Mouse (Mus musculus) hematopoietic stem cell, adult 5-6 weeks (primary cell): Measurements from ENCODE around the gene Ect2. TPM values are rescaled to one million over a fixed set of nuclear protein-coding genes. Genes with fewer than 3 reads are reported as not detected.

Source experiments
- ATAC-seq, 2 experiments: fragments of 125-278 bp in 1 of 2; replicated peaks in 1 of 2; 2 replicates each; pipeline ENCODE4 v1.8.0; 2016 to 2017; ENCODE audit warnings: inconsistent platforms in 2 of 2, mild to moderate bottlenecking in 2 of 2, moderate number of reproducible peaks in 2 of 2, low read depth in 1 of 2, moderate TSS enrichment in 1 of 2; ENCODE audit not compliant: low FRiP score in 2 of 2, poor library complexity in 2 of 2, severe bottlenecking in 2 of 2, insufficient read depth in 1 of 2, low TSS enrichment in 1 of 2
- total RNA-seq: library from RNA; stranded (forward); fragments of 172-1452, 232-1000 nt; gene quantifications from 2 replicates; pipeline ENCODE4 v1.2.3, GENCODE M21; 2017

Gene Ect2
- total RNA-seq, 1 experiment from 2014 or later = 66.1 TPM

DNA sequence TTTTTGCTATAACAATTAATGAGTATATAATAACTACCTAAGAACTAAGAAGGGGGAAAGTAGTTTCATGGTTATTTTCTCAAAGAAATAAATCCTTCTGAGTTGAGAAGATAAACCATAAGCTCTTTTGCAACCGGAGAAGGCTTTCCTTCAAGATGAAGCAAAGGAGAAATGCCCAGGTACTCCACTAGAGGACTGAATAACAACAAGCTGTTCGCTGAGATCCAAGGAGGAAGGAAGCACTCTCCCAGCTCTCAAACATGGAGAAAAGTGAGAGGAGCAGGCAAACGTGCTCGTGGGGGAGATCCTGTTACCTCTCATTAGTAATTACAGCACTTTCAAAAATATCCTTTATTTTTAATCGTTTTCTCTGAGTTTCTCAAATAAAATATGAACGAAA is 46.5 kb downstream of the Ect2 start:
- no peak for ATAC-seq

GRCm38 (mm10) chr3:27102965-27103364 is 50.7 kb downstream of the Ect2 start:
- ATAC-seq = no peak

- ATAC-seq = no peak
Observed at GRCm38 (mm10) chr3:27098633-27099032, 55.0 kb downstream of the Ect2 start.

GRCm38 (mm10) chr3:27086221-27086620 is 67.5 kb downstream of the Ect2 start:
- no peak for ATAC-seq

DNA sequence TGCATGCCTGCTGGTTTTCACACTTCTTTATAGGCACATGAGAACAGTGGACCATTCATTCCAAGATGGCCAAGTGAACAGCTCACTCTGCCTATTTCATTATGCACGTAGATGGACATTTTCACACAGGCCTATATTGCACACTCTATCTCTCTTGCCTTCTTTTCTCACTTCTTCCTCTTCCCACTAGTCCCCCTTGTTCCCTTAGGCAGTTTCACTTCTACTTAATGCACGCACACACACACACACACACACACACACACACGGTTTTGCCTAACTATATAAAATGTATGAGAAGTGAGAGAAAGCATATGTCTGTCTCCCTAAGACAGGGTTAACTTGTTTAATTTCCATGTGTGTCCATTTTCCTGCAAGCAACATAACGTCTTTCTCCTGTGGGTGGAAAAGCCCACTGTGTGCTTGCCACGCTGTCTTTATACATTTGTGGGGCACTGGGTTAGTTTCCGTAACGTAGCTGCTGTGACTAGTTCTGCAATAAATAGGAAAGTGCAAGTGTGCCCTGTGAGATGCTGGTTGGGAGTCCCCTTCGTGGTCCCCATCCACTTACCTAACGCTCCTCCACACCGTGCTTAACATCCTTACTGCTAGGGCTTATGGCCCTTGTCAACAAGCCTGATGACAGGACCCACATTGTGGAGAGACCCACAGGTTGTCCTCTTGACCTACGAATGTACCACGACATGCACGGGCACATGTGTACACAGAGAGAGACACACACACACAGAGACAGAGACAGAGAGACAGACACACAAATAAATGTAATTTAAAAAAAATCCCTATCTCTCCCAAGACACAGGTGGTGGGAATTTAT is 72.2 kb downstream of the Ect2 start:
- no peak for ATAC-seq

DNA sequence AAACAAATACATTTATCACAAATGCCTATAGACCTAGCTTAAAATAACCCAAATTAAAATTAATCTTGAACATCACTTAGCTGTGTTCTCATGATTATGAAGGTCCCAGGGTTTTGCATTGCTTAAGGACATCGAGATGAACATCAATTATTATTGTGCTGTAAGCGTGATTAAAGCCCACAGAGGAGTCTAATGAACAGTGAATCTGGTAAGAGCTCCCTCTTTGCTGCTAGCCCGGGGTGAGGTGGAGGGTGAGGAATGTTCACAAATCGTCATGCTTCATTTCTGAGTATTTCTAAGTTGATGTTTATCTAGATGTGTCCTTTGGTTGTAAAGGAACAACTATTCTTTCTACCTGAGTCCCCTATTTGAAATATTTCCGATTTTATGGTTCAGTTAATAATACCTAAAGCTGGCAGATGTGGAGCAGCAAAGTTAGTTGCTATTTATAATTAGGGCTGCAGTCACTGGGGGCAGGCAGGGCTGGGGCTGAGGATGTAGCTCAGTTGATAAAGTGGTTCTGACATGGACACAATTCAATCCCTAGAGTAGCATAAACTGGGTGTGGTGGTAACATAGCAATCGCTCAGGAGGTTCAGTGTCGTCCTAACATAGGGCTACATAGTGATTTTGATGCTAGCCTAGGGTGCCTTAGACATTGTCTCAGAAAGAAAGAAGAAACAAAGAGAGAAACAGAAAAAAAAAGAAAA is 73.5 kb downstream of the Ect2 start:
- no peak for ATAC-seq

GRCm38 (mm10) chr3:27073884-27074283 is 79.8 kb downstream of the Ect2 start:
- ATAC-seq = no peak

DNA sequence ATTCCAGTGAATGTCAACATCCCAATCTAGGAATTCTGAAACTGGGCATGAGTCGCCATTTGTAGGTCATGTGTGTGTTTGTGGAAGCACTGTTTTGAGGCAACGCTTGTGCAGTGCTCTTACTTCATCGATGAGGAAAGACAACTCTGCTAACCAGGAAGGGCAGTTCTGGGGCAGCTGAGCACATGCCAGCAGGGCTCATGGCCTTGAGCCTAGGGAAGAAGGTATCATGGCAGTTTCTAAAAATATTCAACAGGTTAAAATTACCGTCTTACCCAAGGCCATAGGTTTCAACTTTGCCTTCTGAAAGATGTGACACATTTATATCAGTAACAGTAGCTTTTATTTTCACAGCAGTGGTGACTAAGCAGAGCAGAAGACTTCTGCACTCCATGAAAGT is 82.0 kb downstream of the Ect2 start:
- ATAC-seq = no peak

- ATAC-seq = no peak
Observed at GRCm38 (mm10) chr3:27070340-27070739, 83.3 kb downstream of the Ect2 start.

GRCm38 (mm10) chr3:27067206-27067605 is 86.5 kb downstream of the Ect2 start:
- peak in 1 of 2 experiments; percentile 60; a peak in 2 of 4 replicates for ATAC-seq

DNA sequence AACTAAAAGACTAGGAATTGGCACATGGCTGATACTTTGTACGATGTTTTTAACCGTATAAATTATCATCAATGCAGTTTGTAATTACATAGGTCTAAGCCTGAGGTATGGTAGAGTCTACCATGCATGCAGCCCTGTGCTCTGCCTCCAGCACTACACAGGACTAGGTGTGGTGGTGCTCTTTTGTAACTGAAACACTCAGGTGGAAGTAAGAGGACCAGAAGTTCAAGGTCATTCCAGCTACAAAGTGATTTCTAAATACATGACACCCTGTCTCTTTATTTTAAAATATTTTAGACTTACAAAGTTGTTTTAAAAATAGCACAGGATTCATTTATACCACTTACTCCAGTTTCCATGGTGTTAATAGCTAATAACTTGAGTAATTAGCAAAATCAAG is 88.8 kb downstream of the Ect2 start:
- ATAC-seq = no peak

DNA sequence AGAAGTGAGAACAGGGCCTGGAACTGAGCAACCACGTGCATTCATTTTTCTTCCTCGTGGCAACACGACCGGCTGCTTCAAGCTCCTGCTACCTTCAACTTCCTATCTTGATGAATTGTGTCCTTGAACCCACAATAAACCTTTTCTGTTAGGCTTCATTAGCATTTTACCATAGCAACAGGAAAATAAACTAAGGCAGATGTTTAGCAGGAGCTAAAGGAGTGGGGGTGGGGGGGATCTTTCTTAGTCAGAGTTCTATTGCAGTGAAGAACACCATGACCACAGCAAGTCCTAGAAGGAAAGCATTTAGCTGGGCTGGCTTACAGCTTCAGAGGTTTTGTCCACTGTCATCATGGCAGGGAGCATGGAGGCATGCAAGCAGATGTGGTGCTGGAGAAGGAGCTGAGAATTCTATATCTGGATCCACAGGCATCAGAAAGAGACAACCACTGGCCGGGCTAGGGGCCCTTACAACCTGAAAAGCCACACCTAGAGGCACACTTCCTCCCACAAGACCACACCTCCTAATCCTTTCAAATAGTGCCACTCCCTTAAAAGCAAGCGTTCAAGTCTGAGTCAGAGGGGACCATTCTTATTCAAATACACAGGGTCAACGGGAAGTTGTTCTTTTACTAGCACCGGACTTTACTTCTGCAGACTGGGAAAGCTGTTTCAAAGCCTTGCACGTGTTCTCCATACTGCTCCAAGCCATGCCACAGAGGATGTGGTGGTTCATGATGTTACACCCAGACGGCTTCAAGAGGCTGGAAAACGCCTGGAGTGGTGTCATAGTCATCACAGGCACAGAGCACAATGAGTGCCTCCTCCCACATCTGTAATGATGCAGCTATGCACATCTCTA is 90.0 kb downstream of the Ect2 start:
- no peak for ATAC-seq

DNA sequence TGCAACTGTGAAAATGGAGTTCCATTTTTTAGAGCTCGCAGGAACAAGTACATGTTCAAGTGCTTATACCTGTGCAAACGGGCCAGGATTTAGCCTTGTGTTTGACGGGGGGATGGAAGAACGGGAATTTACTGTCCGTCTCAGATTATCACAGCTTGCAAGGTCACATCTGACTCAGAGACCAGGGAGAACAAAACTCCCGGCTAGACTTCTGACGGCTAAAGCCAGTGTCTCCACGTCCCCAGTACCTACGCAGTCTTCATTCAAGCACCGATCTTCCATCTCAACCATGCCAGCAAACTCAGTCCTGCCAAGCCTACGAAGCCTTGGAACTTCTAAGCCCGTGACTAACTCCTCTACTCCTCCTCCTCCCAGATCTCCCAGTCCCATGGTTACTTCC is 93.2 kb downstream of the Ect2 start:
- ATAC-seq = no peak

DNA sequence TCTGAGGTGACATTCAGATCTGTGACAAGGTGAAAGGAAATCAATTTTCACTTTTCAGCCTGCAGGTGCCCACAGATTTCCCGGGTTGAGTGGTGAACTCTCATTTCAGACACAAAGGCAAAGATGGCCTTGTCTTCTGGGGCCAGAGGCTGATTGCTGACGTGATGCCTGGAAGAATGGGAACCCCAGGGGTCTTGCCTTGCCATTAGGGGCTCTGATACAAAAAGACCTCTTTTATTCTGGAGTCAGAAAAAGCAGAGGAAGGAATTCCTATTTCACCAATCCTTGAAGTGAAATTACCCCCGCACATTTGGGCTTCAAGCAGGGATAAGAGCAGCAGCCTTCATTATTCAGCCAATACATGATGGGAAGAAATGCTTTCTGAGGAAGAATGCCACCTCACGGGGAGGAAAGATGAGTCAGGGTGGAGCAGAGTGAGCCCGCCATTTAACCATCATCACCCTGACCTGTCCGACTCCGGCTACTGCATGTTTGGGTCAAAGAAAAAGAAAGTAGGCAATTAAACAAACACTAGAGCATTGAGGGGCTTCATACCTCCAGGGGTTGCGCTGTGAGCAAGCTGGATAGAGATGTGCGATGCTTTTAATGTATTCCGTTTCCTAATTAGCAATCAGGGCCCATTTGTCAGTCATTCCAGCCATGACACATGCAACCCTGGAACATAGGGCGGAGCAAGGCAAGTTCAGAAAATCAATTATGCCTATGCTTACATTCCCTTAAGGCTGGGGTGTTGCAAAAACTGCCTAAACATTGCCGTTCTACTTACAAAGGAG is 94.0 kb downstream of the Ect2 start:
- ATAC-seq = no peak

GRCm38 (mm10) chr3:27055471-27055870 is 98.2 kb downstream of the Ect2 start:
- no peak for ATAC-seq

GRCm38 (mm10) chr3:27054766-27055165 is 98.9 kb downstream of the Ect2 start:
- ATAC-seq = no peak
